Mouse (Mus musculus) adrenal gland, postnatal 10 days (tissue): ENCODE data around the gene Itpa. TPM values are rescaled to one million over a fixed set of nuclear protein-coding genes. Genes with fewer than 3 reads are reported as not detected.

Source experiments
- DNase-seq: peaks from one replicate; pipeline ENCODE4 v3.0.0; 2021; ENCODE audit warnings: mixed read lengths
- total RNA-seq, 2 experiments: library from RNA; stranded (reverse); gene quantifications; 2 replicates each; pipeline ENCODE4 v1.2.3; 2021

Gene Itpa
- total RNA-seq, 2 experiments from 2014 or later: 26.6 to 33.3 TPM

DNA sequence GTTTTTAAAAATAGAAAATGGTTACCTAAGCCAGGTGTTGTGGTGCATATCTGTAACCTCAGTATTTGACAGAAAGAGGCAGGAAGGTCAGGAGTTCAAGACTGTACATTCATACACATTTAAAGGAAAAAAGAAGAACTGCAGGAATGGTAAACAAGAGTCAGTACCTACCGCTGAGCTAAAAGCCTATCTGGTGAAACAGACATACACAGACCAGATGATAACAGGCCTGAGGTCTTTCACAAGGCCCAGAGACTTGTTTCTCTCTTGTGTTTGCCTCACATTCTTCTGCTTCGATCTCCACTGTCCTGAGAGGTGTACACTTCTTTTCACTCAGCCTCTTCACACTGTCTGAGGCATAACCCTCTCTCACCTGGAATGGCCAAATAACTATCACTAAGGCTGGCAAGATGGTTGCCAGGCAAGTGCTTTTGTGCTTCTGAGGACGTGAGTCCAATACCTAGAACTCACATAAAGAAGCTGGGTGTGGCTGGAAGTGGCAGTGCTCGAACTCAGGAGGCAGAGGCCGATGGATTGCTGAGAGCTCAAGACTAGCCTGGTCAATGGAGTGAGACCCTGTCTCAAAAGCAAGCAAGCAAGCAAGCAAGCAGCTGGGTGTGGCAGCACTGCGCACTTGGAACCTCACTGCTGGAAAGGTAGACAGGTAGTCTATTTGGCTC lies 11.6 kb upstream of the Itpa start:
- no peak for DNase-seq

DNA sequence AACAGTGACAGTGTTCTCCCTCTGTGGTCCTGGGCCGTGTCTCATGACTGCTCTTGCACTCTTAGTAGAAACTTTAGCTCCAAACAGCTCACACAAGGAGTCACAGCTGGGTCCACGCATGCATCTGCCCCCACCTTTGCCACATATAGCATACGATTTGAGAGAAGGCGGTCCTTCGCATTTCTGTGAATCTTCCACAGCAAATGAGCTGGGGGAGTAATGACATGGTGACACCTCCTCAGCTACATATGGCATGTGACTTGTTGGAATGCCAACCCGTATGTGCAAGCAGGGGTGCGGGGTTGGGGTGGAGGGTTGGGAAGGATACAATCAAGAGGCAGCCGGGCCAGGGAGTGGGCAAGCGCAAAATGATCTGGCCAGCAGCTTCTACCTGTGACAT lies 10.9 kb upstream of the Itpa start:
- DNase-seq: no peak

GRCm38 (mm10) chr2:130657541-130657940 lies 9.9 kb upstream of the Itpa start:
- DNase-seq: no peak

DNA sequence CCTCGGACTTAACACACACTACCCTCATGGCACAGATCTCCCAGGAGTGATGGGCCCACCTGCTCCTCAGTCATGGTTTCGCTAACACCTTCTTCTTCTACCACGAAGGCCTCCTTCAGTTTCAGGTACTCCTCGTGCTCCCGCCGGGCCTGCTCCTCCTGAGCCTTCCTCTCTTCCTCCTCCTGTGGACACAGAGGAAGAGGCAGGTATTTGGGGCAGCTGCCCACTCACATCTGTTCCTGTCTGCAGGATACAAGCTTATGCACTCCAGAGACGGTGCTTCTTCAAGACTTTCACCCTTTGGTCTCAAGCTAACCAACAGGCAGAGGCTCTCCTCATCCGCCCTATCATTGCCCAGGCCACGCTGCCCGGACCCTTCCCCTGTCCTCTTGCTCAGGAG lies 8.9 kb upstream of the Itpa start:
- DNase-seq: no peak

DNA sequence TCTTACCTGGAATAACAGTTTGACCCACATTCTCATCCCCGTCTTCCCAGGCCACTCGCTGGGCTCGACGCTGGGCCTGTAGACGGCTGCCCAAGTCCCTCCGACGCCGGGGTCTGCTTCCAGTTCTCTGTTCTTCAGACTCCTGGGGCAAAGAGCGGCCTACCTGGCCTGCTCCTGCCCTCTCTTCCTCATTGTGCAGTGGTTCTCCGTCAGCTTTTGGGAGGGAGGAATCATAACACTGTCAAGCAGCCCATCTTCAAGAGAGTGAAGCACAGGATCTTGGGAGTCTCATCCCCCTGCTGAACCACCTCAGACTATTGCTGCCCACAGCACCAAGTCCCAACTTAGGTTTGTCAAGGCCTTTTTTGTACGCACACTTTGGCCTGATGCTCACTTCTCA lies 4.1 kb upstream of the Itpa start:
- DNase-seq: no peak

DNA sequence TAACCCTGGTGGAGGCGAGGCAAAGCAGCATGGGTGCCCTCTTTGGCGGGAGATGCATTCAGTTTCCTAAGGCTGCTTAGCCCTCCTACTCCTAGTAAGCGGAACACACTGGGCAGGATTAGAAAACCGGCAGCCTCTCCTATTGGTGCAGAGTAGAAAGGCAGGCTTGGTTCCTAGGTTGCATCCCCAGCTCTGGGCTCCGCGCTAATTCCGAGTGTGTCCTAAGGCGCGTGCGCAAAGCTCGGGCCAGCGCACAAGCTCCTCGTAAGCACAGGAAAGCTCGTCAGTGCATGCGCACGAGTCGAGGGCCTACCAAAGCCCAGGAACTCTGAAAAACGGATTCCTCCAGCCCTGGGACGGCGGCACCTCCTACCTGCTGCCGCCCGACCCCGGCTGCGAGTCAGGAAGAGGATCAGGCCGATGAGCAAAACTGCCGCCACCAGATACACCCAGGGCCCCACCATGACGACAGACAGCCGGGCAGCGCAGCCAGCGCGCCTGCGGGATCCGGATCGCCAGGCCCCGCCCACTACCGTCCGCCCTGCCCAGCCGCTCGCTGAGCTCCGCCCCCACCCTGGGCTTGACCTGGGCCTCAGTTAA lies 3.2 kb upstream of the Itpa start, which contains the start of gene Ddrgk1:
Gene Ddrgk1 (minus strand): TSS at position 558 of the 600 bp plus-strand sequence.
- DNase-seq: peak; percentile 94

GRCm38 (mm10) chr2:130677211-130677610 lies 9.8 kb downstream of the Itpa start:
- peak; percentile 47 for DNase-seq

DNA sequence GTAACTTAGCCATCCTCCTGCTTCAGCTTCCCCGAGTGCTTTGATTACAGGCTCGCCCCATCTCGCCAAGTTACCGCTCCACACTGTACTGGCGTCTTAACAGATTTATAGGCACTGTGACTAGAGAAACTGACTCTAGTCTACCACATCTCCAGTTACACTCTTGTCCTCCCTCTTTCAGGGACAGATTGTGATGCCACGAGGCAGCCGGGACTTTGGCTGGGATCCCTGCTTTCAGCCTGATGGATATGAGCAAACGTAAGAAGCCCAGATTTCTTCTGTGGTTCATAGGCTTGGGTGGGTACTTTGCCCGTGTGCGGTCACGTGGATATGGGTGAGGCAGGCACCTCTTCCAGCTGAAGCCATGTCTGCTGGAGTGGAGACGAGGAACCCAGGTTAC lies 11.7 kb downstream of the Itpa start:
- DNase-seq: no peak

DNA sequence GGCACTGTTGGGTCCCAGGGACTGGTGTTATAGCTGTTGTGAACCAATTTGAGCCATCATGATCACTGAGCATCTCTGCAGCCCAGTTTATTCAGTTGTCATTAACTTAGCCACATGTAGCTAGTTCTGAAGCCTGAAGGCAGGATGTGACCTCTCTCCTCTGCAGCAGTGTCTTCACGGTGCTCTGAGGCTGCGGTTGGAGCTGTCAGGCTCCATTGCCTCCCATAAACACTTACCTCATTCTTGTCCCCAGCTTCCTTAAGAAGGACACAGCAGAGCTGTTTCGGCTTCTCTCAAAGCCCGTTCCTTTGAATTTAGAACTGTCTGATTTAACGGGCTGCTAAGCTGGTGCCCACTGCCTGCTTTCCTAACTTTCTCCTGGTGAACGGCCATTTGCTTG lies 12.5 kb downstream of the Itpa start:
- no peak for DNase-seq

DNA sequence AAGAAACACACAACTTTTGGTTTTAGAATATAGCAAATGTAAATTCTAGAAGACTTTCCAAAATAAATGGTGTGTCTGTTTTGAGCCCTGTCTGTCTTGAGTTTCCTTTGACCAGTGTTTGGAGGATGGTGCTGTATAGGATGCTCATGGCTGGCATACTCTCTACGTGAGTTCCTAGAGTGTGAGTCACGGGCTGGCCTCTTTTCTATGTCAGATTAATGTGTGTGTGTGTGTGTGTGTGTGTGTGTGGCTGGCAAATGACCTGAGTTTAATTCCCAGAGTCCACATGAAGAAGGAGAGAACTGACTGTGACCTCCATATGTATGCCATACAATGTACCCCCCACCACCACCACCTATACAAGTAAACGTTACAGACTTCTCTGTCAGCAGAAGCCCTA lies 14.1 kb downstream of the Itpa start:
- DNase-seq: no peak

DNA sequence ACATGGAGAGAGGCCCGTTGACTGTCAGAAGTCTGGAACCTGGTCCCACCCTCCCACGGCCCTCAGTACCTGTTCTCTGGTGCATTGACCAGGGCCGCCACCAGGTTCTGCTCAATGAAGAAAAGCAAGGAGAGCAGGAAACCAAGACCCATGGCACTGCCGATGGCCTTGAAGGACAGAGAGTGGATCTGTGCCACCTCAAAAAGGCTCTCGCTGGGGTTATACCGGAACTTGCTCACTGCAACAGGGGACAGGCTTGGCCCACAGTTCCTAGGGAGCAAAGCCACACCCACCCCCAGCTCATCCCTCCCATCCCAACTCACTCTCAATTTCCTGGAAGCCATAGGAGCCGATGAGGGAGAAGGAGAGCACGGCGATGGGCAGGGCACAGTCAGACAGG lies 18.0 kb downstream of the Itpa start:
- DNase-seq: no peak

DNA sequence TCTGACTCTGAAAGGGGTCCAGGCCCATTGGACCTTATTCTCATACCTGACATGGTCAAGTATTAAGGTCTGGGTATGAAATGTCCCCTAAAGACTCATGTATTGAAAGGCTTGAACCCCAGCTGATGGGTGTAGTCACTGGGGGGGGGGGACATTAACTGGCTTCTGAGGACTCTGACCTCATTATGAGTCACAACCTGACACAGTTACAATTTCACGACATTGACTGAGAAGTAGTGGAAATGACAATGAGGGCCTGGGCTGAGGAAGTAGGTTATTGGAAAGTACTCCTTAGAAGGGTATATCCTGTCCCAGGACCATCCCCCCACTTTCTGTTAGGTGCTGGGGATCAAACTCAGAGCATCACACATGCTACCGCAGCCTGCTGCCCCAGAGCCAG lies 21.6 kb downstream of the Itpa start:
- DNase-seq: no peak

- DNase-seq: no peak
These were observed 26.2 kb downstream of the Itpa start for GRCm38 (mm10) chr2:130693563-130693962.

- peak; percentile 25 for DNase-seq
These were observed 29.3 kb downstream of the Itpa start for GRCm38 (mm10) chr2:130696700-130697152.

DNA sequence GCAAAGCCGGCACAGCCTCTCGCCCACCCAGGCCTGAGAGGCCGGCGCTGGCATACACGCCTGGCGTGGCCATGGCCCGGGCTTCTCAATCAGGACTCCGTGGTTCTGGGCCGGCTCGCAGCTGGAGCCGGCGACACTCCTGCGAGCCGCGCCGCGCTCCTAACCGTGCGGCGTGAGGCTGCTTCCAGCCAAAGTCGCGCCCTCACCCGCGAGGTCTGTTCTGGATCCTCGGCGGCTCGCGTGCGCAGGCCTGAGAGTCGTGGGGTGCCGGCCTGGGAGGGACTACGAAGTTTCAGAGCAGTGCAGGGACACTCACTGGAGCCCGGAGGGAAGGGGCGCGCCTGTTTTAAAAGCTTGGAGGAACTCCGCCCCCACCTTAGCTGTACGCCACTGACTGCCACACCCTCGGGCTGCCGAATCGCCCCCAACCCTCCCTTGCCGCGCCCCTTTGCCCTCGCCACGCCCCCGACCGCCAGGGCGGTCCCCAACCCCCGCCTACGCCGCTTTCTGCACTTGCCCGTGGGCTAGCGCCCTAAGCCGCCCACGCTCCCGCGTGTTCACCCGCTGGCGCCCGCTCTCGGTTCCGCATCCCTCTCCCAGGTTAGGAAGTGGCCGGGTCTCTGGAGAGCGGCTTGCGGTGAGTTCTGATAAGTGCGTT lies 29.9 kb downstream of the Itpa start, which contains the start of gene Slc4a11:
Gene Slc4a11 (minus strand): TSS at position 367 of the 658 bp plus-strand sequence.
- peak; percentile 77 for DNase-seq

DNA sequence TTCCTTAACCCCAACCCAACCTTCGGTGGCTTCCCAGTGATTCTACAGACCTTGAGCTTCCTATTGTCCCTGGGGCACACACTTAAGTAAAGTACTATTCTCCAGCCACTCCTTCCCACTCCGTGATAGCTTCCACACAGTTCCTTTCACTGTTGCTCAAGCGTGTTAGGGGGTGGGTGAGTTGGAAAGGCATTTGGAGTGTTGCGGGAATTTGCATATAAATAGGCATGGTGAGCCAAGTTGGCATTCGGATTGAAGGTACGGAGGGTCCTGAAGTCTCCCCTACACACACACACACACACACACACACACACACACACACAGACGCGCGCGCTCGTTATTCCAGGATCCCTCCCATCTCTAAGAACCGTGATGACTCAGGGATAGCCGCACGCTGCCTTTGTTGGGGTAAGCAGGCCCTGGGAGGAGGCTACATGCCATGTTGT lies 30.4 kb downstream of the Itpa start:
- no peak for DNase-seq

- DNase-seq: no peak
These were observed 36.9 kb downstream of the Itpa start for GRCm38 (mm10) chr2:130704040-130705001.

- no peak for DNase-seq
These were observed 37.8 kb downstream of the Itpa start for GRCm38 (mm10) chr2:130705178-130705577.

GRCm38 (mm10) chr2:130706602-130707001 lies 39.2 kb downstream of the Itpa start:
- DNase-seq: no peak

GRCm38 (mm10) chr2:130707057-130707456 lies 39.6 kb downstream of the Itpa start:
- DNase-seq: no peak

GRCm38 (mm10) chr2:130717951-130718350 lies 50.5 kb downstream of the Itpa start:
- no peak for DNase-seq

DNA sequence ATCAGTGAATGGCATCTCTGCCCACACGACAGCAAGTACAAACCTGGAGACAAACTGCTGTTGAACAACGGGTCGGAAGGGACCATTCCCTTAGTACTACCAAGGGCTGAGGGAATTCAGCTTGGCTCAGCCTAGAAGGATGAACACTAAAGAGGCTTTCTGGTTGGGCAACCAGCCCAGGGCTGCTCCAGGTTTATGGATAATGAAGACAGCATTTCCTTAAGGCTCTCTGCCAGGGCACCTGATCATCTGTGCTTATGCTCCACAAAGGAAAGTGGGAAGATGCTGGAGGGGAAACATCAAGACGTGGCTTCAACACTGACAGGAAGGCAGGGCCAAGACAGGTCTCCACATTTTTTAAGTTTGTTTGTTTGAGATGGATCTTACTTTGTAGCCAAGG lies 57.0 kb downstream of the Itpa start:
- DNase-seq: no peak
